Comparison of ENCODE assay signal across 13 mouse cellular contexts in the genomic region with DNA sequence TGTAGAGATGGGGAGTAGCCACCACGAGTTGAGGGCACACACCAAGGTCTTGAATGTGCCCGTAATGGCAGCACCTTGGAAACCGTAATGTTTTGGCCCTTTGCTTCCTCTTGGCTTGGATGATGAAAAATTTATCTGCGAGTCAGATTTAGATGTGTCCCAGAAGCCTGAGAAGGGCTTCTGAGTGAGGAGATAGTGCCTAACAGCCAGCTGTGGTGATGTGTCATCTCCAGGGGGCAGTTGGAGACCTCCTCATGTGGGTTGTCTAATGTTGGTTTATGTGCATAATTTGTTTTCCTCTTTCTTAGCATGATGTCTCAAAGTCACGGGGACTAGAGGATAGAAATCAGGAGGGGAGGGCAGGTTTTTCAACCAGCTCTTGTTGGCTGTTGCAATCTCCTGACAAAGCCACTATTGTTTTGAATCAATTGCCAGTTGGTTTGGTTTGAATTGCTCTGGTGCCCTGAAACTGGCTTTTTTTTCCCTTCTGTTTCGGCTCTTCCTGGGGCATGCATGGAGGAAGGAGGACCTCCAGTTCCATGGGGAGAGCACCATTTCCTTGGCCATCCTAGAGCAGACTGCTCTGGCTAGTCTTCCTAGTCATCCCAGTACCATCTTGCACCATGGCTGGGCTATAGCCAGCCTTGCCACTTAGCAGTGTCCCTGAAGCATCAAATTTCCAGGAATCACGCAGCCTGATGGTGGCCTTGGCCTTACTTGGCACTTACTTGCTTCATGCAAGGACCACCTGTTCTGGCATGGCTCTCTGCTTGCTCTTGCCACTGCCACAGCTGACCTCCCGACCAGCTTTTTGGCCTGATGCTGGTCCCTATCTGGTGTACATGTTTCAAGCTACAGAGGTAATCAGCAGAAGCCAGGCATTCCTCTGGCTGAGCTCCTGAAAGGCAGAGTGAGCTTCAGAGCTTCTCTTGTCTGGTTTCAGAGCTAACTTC. TPM values are rescaled to one million over a fixed set of nuclear protein-coding genes. Genes with fewer than 3 reads are reported as not detected.
DNase-seq lines count a peak whose midpoint lies in the region; ATAC-seq and TF ChIP-seq lines count a peak whose summit lies in the region.
"Had no signal": no experiment of that assay in that cellular context is flagged by ENCODE, and none has a peak within 500 bp of the region (broad histone marks: within the 10 kb centered on the region; RNA-seq: fewer than 3 reads in every experiment).

No protein-coding gene starts in this region.

- H3K27ac ChIP-seq in layer of hippocampus, adult 2 months: peak overlapping the region; percentile 64
- peak overlapping the region; percentile 80 for H3K27ac ChIP-seq in cortical plate, adult 2 months (ENCODE audit: insufficient read depth, low read length)
- H3K27ac ChIP-seq in intestine, postnatal 0 days (ENCODE audit: low read depth, low read length): peak overlapping the region; percentile 66
- H3K27ac ChIP-seq: embryonic facial prominence, embryonic 15.5 days; limb, embryonic 15.5 days had no signal

- no peaks in the 10 kb centered on the region for H3K36me3 ChIP-seq in intestine, postnatal 0 days (ENCODE audit: control insufficient read depth, insufficient read depth)
- H3K36me3 ChIP-seq: embryonic facial prominence, embryonic 15.5 days; limb, embryonic 15.5 days had no signal

- peaks cover 4% of the 10 kb centered on the region for H3K4me1 ChIP-seq in cortical plate, adult 2 months (ENCODE audit: control insufficient read depth, insufficient read depth, low read length)
- peaks cover 9% of the 10 kb centered on the region; the same call in 1 of the 2 replicates for H3K4me1 ChIP-seq in intestine, postnatal 0 days (replicated peaks; ENCODE audit: control insufficient read depth, insufficient read depth, low read length)

- 53% methylated on average over 8 of the region's 8 CpGs for WGBS in intestine, postnatal 0 days

- DNase-seq in adrenal gland, postnatal 10 days: peak; percentile 40
- no peak for DNase-seq in adrenal gland, adult 8-10 months
- DNase-seq in layer of hippocampus, adult 2 months (ENCODE audit: low spot score in 2 of 2): no peak
- DNase-seq in layer of hippocampus, postnatal 36 days: no peak
- DNase-seq in right cerebral cortex, postnatal 36 days (ENCODE audit: low spot score in 2 of 2): no peak
- DNase-seq in lung, postnatal 4 days: no peak
- DNase-seq: cerebellum, adult 11-12 months; kidney, postnatal 25 days; thymus, adult 2 months had no signal

- no peak overlapping the region for H3K4me3 ChIP-seq in layer of hippocampus, adult 2 months
- no peak overlapping the region for H3K4me3 ChIP-seq in cortical plate, adult 2 months (ENCODE audit: insufficient read depth, low read length)
- H3K4me3 ChIP-seq in intestine, postnatal 0 days (ENCODE audit: low read depth, low read length): no peak overlapping the region
- H3K4me3 ChIP-seq: embryonic facial prominence, embryonic 15.5 days; limb, embryonic 15.5 days had no signal

- no peak overlapping the region for H3K9ac ChIP-seq in intestine, postnatal 0 days (ENCODE audit: low read depth, low read length)
- H3K9ac ChIP-seq: embryonic facial prominence, embryonic 15.5 days; limb, embryonic 15.5 days had no signal

- TF ChIP-seq CTCF in layer of hippocampus, adult 2 months (conservative IDR thresholded peaks at IDR 0.05): no peak
- TF ChIP-seq CTCF in cortical plate, adult 2 months (IDR thresholded peaks at IDR 0.05; ENCODE audit: extremely low read depth, insufficient read depth, low read length): no peak
- no peak for TF ChIP-seq CTCF in intestine, postnatal 0 days (IDR thresholded peaks at IDR 0.05; ENCODE audit: low read depth)

- TF ChIP-seq POLR2A in cortical plate, adult 2 months (IDR thresholded peaks at IDR 0.05; ENCODE audit: extremely low read depth, insufficient read depth, low read length): no peak

- peak; percentile 37; the same call in 1 of the 2 replicates for ATAC-seq in intestine, postnatal 0 days

- no peaks in the 10 kb centered on the region for H3K27me3 ChIP-seq in intestine, postnatal 0 days (replicated peaks; ENCODE audit: control insufficient read depth, insufficient read depth, low read length)
- H3K27me3 ChIP-seq: embryonic facial prominence, embryonic 15.5 days; limb, embryonic 15.5 days had no signal

- H3K9me3 ChIP-seq in intestine, postnatal 0 days (ENCODE audit: control insufficient read depth): no peaks in the 10 kb centered on the region
- H3K9me3 ChIP-seq: embryonic facial prominence, embryonic 15.5 days; limb, embryonic 15.5 days had no signal

- H3K4me2 ChIP-seq in intestine, postnatal 0 days (replicated peaks; ENCODE audit: low read depth): no peak overlapping the region
- H3K4me2 ChIP-seq: embryonic facial prominence, embryonic 15.5 days; limb, embryonic 15.5 days had no signal

RNA-seq across cellular contexts. Expression of gene Mlxip, which starts 22.2 kb away (rescaled TPM):
- total RNA-seq in adrenal gland, postnatal 10 days (2021): 10 to 100 TPM; 24.4 to 27.8 TPM
- total RNA-seq in adrenal gland, adult 8-10 months (2022): 10 to 100 TPM; 21.6 to 32.8 (median 27.1) TPM
- 10 to 100 TPM; 17.7 to 18.3 TPM for total RNA-seq in layer of hippocampus, adult 2 months (2021)
- total RNA-seq in layer of hippocampus, postnatal 36 days (2021): 10 to 100 TPM; 19.3 to 21.3 TPM
- 17.5 and 19.6 TPM in 2 replicates for polyA plus RNA-seq in cortical plate, adult 2 months (2012; rRNA removed)
- 17.8 and 18.4 TPM in 2 replicates for polyA plus RNA-seq in intestine, postnatal 0 days (2015; fragmentation: Nextera tagmentation; extraction: Ambion mirVana)
